Mouse (Mus musculus) heart, embryonic 15.5 days (tissue): Measurements from ENCODE around the gene Dctn1. TPM values are rescaled to one million over a fixed set of nuclear protein-coding genes. Genes with fewer than 3 reads are reported as not detected.
A peak's percentile ranks its signal among the peaks of the same experiment; 100 is the strongest.

Experiments
- ATAC-seq: fragments of 200-750 bp; cut with Nextera tagmentation; replicated peaks from 2 replicates; pipeline ENCODE4 v1.8.0; 2017; ENCODE audit warnings: low read depth, moderate TSS enrichment; ENCODE audit not compliant: insufficient number of reproducible peaks, insufficient read depth, low FRiP score
- H3K27ac ChIP-seq: fragments of 300-500 bp; sonication (generic); 2 replicates; pipeline ENCODE4 v1.5.1; 2015; ENCODE audit warnings: mild to moderate bottlenecking, inconsistent platforms
- H3K27me3 ChIP-seq: fragments of 300-500 bp; sonication (generic); 2 replicates; pipeline ENCODE4 v1.6.1; 2015; ENCODE audit warnings: inconsistent platforms
- H3K36me3 ChIP-seq: fragments of 300-500 bp; sonication (generic); 2 replicates; pipeline ENCODE4 v1.6.1; 2015; ENCODE audit warnings: mild to moderate bottlenecking, inconsistent platforms
- H3K4me1 ChIP-seq: fragments of 300-500 bp; sonication (generic); replicated peaks from 2 replicates; pipeline ENCODE4 v1.6.1; 2015; ENCODE audit warnings: inconsistent platforms
- H3K4me2 ChIP-seq: fragments of 300-500 bp; sonication (generic); 2 replicates; pipeline ENCODE4 v1.6.1; 2015; ENCODE audit warnings: inconsistent platforms, mild to moderate bottlenecking, moderate library complexity
- H3K4me3 ChIP-seq: fragments of 300-500 bp; sonication (generic); 2 replicates; pipeline ENCODE4 v1.5.1; 2015; ENCODE audit warnings: mild to moderate bottlenecking, inconsistent platforms
- H3K9ac ChIP-seq: fragments of 300-500 bp; sonication (generic); 2 replicates; pipeline ENCODE4 v1.6.1; 2015; ENCODE audit warnings: mild to moderate bottlenecking, inconsistent platforms
- H3K9me3 ChIP-seq: fragments of 300-500 bp; sonication (generic); replicated peaks from 2 replicates; pipeline ENCODE4 v1.6.1; 2016; ENCODE audit warnings: inconsistent platforms
- WGBS: fragments of 180-500 bp; shearing (Covaris S2); methylation state at CpG from one replicate; pipeline ENCODE4 v1.1.7; 2015; ENCODE audit warnings: mixed read lengths; 5-methylcytosine and 5-hydroxymethylcytosine counted together
- polyA plus RNA-seq: library from polyadenylated mRNA; unstranded; fragments of >200 nt; fragmentation: Nextera tagmentation; extraction: Ambion mirVana; gene quantifications from 2 replicates; pipeline ENCODE4 v1.2.1, GENCODE M21; 2015

Dctn1 gene
- polyA plus RNA-seq, 1 experiment from 2014 or later: 60.3 TPM

DNA sequence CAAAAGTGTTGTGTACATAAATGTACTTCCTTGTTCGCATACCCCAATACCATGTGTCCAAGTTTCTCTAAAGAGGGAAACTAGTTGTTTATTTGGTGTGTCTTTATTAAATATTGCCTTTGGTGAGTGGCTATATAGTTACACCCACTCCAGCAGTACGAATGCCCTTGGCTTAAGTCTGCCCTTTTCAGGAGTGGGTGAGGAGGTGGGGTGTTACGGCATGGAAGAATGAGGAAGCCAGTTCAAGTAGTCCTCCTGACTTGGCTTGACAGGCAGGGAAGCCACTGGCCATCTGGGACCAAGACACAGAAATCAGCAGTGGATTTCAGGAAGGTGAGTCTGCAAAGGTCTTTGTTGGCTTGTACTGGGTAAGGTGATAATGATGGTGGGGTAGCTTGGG is 40.1 kb downstream of the Dctn1 start:
- no peaks in the 10 kb centered on the region for H3K36me3 ChIP-seq
- 85% methylated on average over 3 of the region's 3 CpGs for whole genome bisulfite sequencing
- H3K4me2 ChIP-seq: no peak overlapping the region
- no peaks in the 10 kb centered on the region for H3K27me3 ChIP-seq
- H3K27ac ChIP-seq: no peak overlapping the region
- ATAC-seq: no peak
- no peak overlapping the region for H3K9ac ChIP-seq
- peaks cover 8% of the 10 kb centered on the region for H3K4me1 ChIP-seq
- no peak overlapping the region for H3K4me3 ChIP-seq
- H3K9me3 ChIP-seq: no peaks in the 10 kb centered on the region

DNA sequence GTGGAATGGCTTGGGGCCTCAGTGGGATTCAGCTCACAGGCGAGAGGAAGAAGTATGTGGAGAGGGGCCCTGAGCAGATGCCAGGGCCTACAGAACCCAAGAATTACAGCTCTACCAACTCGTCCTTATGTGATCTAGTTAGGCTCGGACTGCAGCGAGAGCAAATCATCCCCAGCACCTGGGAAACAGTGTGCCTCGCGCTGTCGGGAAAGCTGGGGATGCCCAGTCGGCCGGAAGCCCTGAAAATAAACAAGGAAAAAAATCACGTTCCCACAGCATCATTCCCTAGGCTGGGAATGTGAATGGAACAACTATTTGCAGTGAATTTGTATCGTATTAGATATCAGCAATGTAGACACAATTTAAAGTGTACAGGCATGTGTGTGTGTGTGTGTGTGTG is 40.6 kb downstream of the Dctn1 start:
- H3K36me3 ChIP-seq: no peaks in the 10 kb centered on the region
- WGBS: 74% methylated on average over 11 of the region's 11 CpGs
- H3K9ac ChIP-seq: no peak overlapping the region
- H3K9me3 ChIP-seq: no peaks in the 10 kb centered on the region
- no peak overlapping the region for H3K27ac ChIP-seq
- no peak overlapping the region for H3K4me2 ChIP-seq
- ATAC-seq: no peak
- peaks cover 9% of the 10 kb centered on the region for H3K4me1 ChIP-seq
- H3K27me3 ChIP-seq: no peaks in the 10 kb centered on the region
- H3K4me3 ChIP-seq: no peak overlapping the region

- WGBS: 54% methylated on average over 9 of the region's 9 CpGs
- Histone ChIP-seq H3K27ac (no peak overlapping the region), H3K27me3 (no peaks in the 10 kb centered on the region), H3K9ac (no peak overlapping the region), H3K4me2 (no peak overlapping the region), H3K4me3 (no peak overlapping the region), H3K36me3 (no peaks in the 10 kb centered on the region), H3K4me1 (peaks cover 12% of the 10 kb centered on the region), H3K9me3 (no peaks in the 10 kb centered on the region)
- no peak for ATAC-seq
Observed at GRCm38 (mm10) chr6:83207361-83208049, 41.8 kb downstream of the Dctn1 start.

DNA sequence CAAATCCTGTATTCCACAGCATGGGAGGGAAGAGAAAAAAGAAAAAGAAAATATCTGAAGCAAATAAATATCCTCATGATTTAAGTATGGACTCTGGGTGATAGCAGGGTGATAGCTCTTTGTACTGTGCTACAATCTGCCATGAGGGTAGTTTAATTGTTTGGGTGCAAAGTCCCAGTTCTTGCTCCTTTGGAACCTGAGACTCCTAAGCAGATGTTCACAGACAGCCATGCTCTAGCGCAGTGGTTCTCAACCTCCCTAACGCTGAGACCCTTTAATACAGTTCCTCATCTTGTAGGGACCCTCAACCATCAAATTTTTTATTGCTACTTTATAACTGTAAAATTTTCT is 42.3 kb downstream of the Dctn1 start:
- Histone ChIP-seq H3K4me2 (no peak overlapping the region), H3K9me3 (no peaks in the 10 kb centered on the region), H3K27me3 (no peaks in the 10 kb centered on the region), H3K4me3 (no peak overlapping the region), H3K36me3 (no peaks in the 10 kb centered on the region), H3K9ac (no peak overlapping the region), H3K27ac (no peak overlapping the region), H3K4me1 (peaks cover 12% of the 10 kb centered on the region)
- 74% methylated on average over 2 of the region's 2 CpGs for WGBS
- ATAC-seq: no peak

DNA sequence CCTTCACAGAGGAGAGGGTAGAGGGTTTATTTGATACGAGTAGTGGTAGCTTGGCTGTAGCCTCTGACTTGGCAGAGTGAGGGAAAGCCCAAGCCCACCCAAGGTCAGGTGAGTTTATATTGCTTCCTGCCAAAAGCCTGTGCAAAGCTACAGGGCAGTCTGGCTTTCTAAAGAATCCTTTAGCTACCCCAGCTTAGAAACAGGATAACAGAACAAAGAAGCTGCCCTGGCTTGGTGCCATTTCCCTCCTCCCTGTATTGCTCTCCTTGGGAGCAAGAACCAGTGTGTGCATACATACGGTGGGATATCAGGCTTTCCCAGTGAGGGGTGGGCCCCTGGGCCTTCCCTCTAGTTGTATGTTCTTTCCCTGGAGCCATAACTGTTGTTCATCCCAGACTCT is 44.8 kb downstream of the Dctn1 start:
- ATAC-seq: no peak; the same call in 1 of the 2 replicates
- no peaks in the 10 kb centered on the region for H3K9me3 ChIP-seq
- H3K4me1 ChIP-seq: peaks cover 12% of the 10 kb centered on the region
- H3K4me2 ChIP-seq: no peak overlapping the region
- 35% methylated on average over 2 of the region's 2 CpGs for WGBS
- no peaks in the 10 kb centered on the region for H3K36me3 ChIP-seq
- no peak overlapping the region for H3K4me3 ChIP-seq
- no peak overlapping the region for H3K9ac ChIP-seq
- no peaks in the 10 kb centered on the region for H3K27me3 ChIP-seq
- no peak overlapping the region for H3K27ac ChIP-seq

GRCm38 (mm10) chr6:83211526-83211925 is 45.8 kb downstream of the Dctn1 start:
- no peak for ATAC-seq
- Histone ChIP-seq H3K4me2 (no peak overlapping the region), H3K9ac (no peak overlapping the region), H3K27me3 (no peaks in the 10 kb centered on the region), H3K27ac (no peak overlapping the region), H3K9me3 (no peaks in the 10 kb centered on the region), H3K4me3 (no peak overlapping the region), H3K36me3 (no peaks in the 10 kb centered on the region), H3K4me1 (peaks cover 12% of the 10 kb centered on the region)
- WGBS: 18% methylated on average over 5 of the region's 5 CpGs

DNA sequence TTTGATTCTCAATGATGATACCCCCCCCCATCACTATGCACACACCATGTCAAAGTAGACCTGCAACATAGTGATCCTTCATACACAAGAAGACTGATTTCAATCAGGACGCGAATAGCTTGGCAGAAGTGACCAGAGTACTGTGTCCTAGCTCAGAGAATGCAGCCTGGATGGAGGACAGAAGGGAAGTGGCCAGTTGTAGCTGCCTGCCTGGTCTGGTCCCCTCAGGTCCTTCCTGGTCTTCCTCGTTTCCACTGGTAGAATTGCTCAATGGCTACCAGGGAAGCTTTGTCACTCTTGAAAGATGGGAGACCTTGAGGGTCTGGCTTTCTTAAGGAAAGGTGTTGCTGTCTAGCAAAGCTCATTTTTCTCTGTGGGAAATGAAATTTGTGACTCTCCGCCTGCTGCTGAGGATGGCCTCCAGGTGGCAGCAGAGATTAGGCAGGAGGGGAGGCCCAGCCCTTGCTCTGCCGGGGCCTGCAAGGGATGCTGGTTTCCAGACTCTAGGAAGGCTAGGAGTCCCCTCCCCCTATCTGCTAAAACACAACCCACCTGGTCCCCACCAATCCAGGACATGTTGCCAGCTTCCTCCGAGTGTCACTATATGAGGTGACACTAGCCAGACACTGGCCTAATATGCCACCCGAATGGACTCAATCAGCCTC is 49.4 kb downstream of the Dctn1 start:
- 7% methylated on average over 7 of the region's 7 CpGs for WGBS
- H3K9ac ChIP-seq: no peak overlapping the region

GRCm38 (mm10) chr6:83219814-83220213 is 54.1 kb downstream of the Dctn1 start, which contains the start of gene Slc4a5:
Gene Slc4a5 (plus strand): TSS chr6:83219828.
- Histone ChIP-seq H3K27ac (no peak within 1 kb of the TSS), H3K9ac (no peak within 1 kb of the TSS), H3K4me1 (no peaks in the 10 kb centered on the region), H3K4me3 (no peak within 1 kb of the TSS), H3K27me3 (no peaks in the 10 kb centered on the region), H3K36me3 (no peaks in the 10 kb centered on the region), H3K4me2 (no peak within 1 kb of the TSS), H3K9me3 (no peaks in the 10 kb centered on the region)
- ATAC-seq: no peak
- 64% methylated on average over 3 of the region's 3 CpGs for WGBS

More for the DNA sequence above, 49.4 kb downstream of the Dctn1 start:
- Histone ChIP-seq H3K27me3 (no peaks in the 10 kb centered on the region), H3K36me3 (no peaks in the 10 kb centered on the region), H3K4me2 (no peak overlapping the region), H3K4me3 (no peak overlapping the region), H3K9me3 (no peaks in the 10 kb centered on the region), H3K4me1 (peaks cover 10% of the 10 kb centered on the region), H3K27ac (no peak overlapping the region)
- peak; percentile 74; the same call in 1 of the 2 replicates for ATAC-seq

GRCm38 (mm10) chr6:83231486-83231885 is 65.8 kb downstream of the Dctn1 start:
- no peaks in the 10 kb centered on the region for H3K9me3 ChIP-seq
- WGBS: 39% methylated on average over 2 of the region's 2 CpGs
- H3K27me3 ChIP-seq: 0 out of 2 replicates have a peak, but pooled peaks cover 4% of the 10 kb centered on the region
- H3K9ac ChIP-seq: no peak overlapping the region
- H3K4me2 ChIP-seq: no peak overlapping the region
- no peak for ATAC-seq
- no peak overlapping the region for H3K4me3 ChIP-seq
- peaks cover 12% of the 10 kb centered on the region for H3K4me1 ChIP-seq
- no peaks in the 10 kb centered on the region for H3K36me3 ChIP-seq
- H3K27ac ChIP-seq: no peak overlapping the region

- H3K4me3 ChIP-seq: no peak overlapping the region
- H3K9me3 ChIP-seq: no peaks in the 10 kb centered on the region
- no peaks in the 10 kb centered on the region for H3K36me3 ChIP-seq
- no peak for ATAC-seq
- no peak overlapping the region for H3K27ac ChIP-seq
- no peak overlapping the region for H3K4me2 ChIP-seq
- 78% methylated on average over 4 of the region's 4 CpGs for WGBS
- no peak overlapping the region for H3K9ac ChIP-seq
- peaks cover 14% of the 10 kb centered on the region for H3K27me3 ChIP-seq
- peaks cover 21% of the 10 kb centered on the region for H3K4me1 ChIP-seq
Observed at GRCm38 (mm10) chr6:83233306-83233705, 67.6 kb downstream of the Dctn1 start.

- H3K27ac ChIP-seq: no peak overlapping the region
- ATAC-seq: no peak
- H3K9ac ChIP-seq: peak overlapping the region; percentile 7; the same call in 1 of the 2 replicates
Observed at GRCm38 (mm10) chr6:83234280-83234741, 68.6 kb downstream of the Dctn1 start.

More at GRCm38 (mm10) chr6:83234280-83234741, 68.6 kb downstream of the Dctn1 start:
- peaks cover 21% of the 10 kb centered on the region for H3K4me1 ChIP-seq
- no peaks in the 10 kb centered on the region for H3K36me3 ChIP-seq
- H3K4me2 ChIP-seq: peak overlapping the region; percentile 45
- H3K9me3 ChIP-seq: no peaks in the 10 kb centered on the region
- H3K4me3 ChIP-seq: peak overlapping the region; percentile 13; the same call in 1 of the 2 replicates
- WGBS: 7% methylated on average over 14 of the region's 14 CpGs
- H3K27me3 ChIP-seq: peaks cover 23% of the 10 kb centered on the region
